Mouse (Mus musculus): ENCODE data around the gene Gm7030. TPM values are rescaled to one million over a fixed set of nuclear protein-coding genes. Genes with fewer than 3 reads are reported as not detected.

The Gm7030 gene
- 0.81 and 1.1 TPM in 2 replicates for polyA plus RNA-seq (2012; rRNA removed)

GRCm38 (mm10) chr17:36128968-36129817, at the start of gene Gm7030:
TSS of gene Gm7030 (minus strand) at chr17:36129425.

GRCm38 (mm10) chr17:36168039-36168652, 38.9 kb upstream of the Gm7030 start, which contains the start of gene Gm8909:
TSS of gene Gm8909 (minus strand) at chr17:36168537.

GRCm38 (mm10) chr17:36121352-36122020, 7.7 kb downstream of the Gm7030 start, which contains the start of gene Gm19684:
TSS of gene Gm19684 (plus strand) at chr17:36121678.

Other genes with a start within 250 kb of the Gm7030 start
- 52.0 and 61.3 TPM in 2 replicates for gene Dhx16, start 249.6 kb downstream of the Gm7030 start, polyA plus RNA-seq (2012; rRNA removed)
- 90.4 and 106 TPM in 2 replicates for gene 2310061I04Rik, start 232.0 kb downstream of the Gm7030 start, polyA plus RNA-seq (2012; rRNA removed)
- 43.4 and 55.2 TPM in 2 replicates for gene Atat1, start 219.3 kb downstream of the Gm7030 start, polyA plus RNA-seq (2012; rRNA removed)
- gene Mrps18b, start 213.0 kb downstream of the Gm7030 start, polyA plus RNA-seq (2012; rRNA removed), result 60.4 and 63.6 TPM in 2 replicates
- 37.3 and 41.4 TPM in 2 replicates for gene Ppp1r10, start 213.0 kb downstream of the Gm7030 start, polyA plus RNA-seq (2012; rRNA removed)
- gene Abcf1, start 159.7 kb downstream of the Gm7030 start, polyA plus RNA-seq (2012; rRNA removed), result 77.5 and 78.6 TPM in 2 replicates
- gene Gnl1, start 149.6 kb downstream of the Gm7030 start, polyA plus RNA-seq (2012; rRNA removed), result 25.3 and 28.3 TPM in 2 replicates
- 7.6 and 8.0 TPM in 2 replicates for gene Prr3, start 149.2 kb downstream of the Gm7030 start, polyA plus RNA-seq (2012; rRNA removed)
- gene H2-T24, start 108.9 kb downstream of the Gm7030 start, polyA plus RNA-seq (2012; rRNA removed), result 0.68 and 0.84 TPM in 2 replicates
- gene H2-T23, start 96.6 kb downstream of the Gm7030 start, polyA plus RNA-seq (2012; rRNA removed), result 331 and 384 TPM in 2 replicates
- 43.7 and 46.6 TPM in 2 replicates for gene H2-T22, start 86.7 kb downstream of the Gm7030 start, polyA plus RNA-seq (2012; rRNA removed)
- 0.10 TPM in 1 of 2 replicates, not detected in the other for gene Gm6034, start 86.5 kb downstream of the Gm7030 start, polyA plus RNA-seq (2012; rRNA removed)
- 0.09 and 0.37 TPM in 2 replicates for gene Gm11127, start 71.1 kb downstream of the Gm7030 start, polyA plus RNA-seq (2012; rRNA removed)
- gene Gm19684, start 7.7 kb downstream of the Gm7030 start, polyA plus RNA-seq (2012; rRNA removed), result 0.08 TPM in 1 of 2 replicates, not detected in the other
- 6.6 and 15.8 TPM in 2 replicates for gene Gm8909, start 39.1 kb upstream of the Gm7030 start, polyA plus RNA-seq (2012; rRNA removed)
- 11.7 and 19.7 TPM in 2 replicates for gene H2-T3, start 60.9 kb upstream of the Gm7030 start, polyA plus RNA-seq (2012; rRNA removed)
- gene Rpp21, start 128.6 kb upstream of the Gm7030 start, polyA plus RNA-seq (2012; rRNA removed), result 114 and 130 TPM in 2 replicates
- gene Trim39, start 142.8 kb upstream of the Gm7030 start, polyA plus RNA-seq (2012; rRNA removed), result 11.1 and 13.4 TPM in 2 replicates
- gene H2-M10.2, start 157.1 kb upstream of the Gm7030 start, polyA plus RNA-seq (2012; rRNA removed), result not detected in 2 replicates
- not detected in 2 replicates for gene H2-M10.1, start 196.7 kb upstream of the Gm7030 start, polyA plus RNA-seq (2012; rRNA removed)
- not detected in 2 replicates for gene H2-M10.3, start 239.0 kb upstream of the Gm7030 start, polyA plus RNA-seq (2012; rRNA removed)